Mouse (Mus musculus) midbrain, embryonic 15.5 days (tissue): ENCODE data around the gene Slamf9. TPM values are rescaled to one million over a fixed set of nuclear protein-coding genes. Genes with fewer than 3 reads are reported as not detected.

Experiments used
- ATAC-seq: fragments of 200-750 bp; cut with Nextera tagmentation; replicated peaks from 2 replicates; pipeline ENCODE4 v1.8.0; 2017; ENCODE audit warnings: moderate TSS enrichment
- H3K27ac ChIP-seq: fragments of 300-500 bp; sonication (generic); 2 replicates; pipeline ENCODE4 v1.5.1; 2015; ENCODE audit warnings: mild to moderate bottlenecking, inconsistent platforms
- H3K27me3 ChIP-seq: fragments of 300-500 bp; sonication (generic); replicated peaks from 2 replicates; pipeline ENCODE4 v1.6.1; 2015; ENCODE audit warnings: inconsistent platforms
- H3K36me3 ChIP-seq: fragments of 300-500 bp; sonication (generic); replicated peaks from 2 replicates; pipeline ENCODE4 v1.6.1; 2015; ENCODE audit warnings: inconsistent platforms
- H3K4me1 ChIP-seq: fragments of 300-500 bp; sonication (generic); 2 replicates; pipeline ENCODE4 v1.6.1; 2015; ENCODE audit warnings: inconsistent platforms
- H3K4me2 ChIP-seq: fragments of 300-500 bp; sonication (generic); 2 replicates; pipeline ENCODE4 v1.6.1; 2015; ENCODE audit warnings: inconsistent platforms, mild to moderate bottlenecking, moderate library complexity
- H3K4me3 ChIP-seq: fragments of 300-500 bp; sonication (generic); 2 replicates; pipeline ENCODE4 v1.5.1; 2015; ENCODE audit warnings: mild to moderate bottlenecking, inconsistent platforms
- H3K9ac ChIP-seq: fragments of 300-500 bp; sonication (generic); 2 replicates; pipeline ENCODE4 v1.6.1; 2015; ENCODE audit warnings: mild to moderate bottlenecking, inconsistent platforms
- H3K9me3 ChIP-seq: fragments of 300-500 bp; sonication (generic); 2 replicates; pipeline ENCODE4 v1.6.1; 2016; ENCODE audit warnings: inconsistent platforms
- WGBS: fragments of 180-500 bp; shearing (Covaris S2); methylation state at CpG from one replicate; pipeline ENCODE4 v1.1.7; 2015; ENCODE audit warnings: mixed read lengths; 5-methylcytosine and 5-hydroxymethylcytosine counted together
- polyA plus RNA-seq: library from polyadenylated mRNA; unstranded; fragments of >200 nt; fragmentation: Nextera tagmentation; extraction: Ambion mirVana; gene quantifications from 2 replicates; pipeline ENCODE4 v1.2.1, GENCODE M21; 2015

The Slamf9 gene
- polyA plus RNA-seq, result 0.13 and 0.47 TPM in 2 replicates

DNA sequence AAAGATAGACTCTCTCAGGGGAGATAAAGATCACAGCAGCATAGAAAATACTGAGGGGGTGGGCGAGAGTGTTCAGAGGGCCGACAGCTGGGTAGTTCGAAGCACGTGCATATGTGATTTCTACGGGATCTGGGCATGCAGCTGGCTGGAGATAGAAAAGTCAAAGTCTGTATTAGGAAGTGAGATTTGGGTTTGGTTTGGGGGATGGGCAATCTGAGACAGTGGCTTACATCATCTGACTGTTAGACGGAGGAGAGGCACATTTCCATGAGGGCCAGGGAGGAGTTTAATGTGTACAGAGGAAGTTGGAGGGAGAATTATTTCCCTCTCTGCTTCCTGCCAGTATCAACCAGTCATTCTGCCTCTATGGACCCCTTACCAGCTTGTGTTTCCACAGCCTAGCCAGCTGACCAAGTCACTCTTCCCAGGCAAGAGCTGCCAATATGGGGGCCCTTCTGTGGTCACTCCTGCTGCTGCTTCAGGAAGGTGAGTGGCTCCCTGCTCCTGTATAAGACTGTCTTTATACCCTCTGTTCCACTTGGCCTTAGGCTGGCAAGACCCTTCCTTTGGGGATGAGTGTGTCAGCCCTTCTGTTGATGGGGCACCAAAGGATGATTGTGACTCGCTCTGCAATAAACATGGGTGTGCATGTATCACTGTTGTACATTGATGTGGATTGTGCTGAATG lies at the start of gene Slamf9:
Slamf9 (plus strand) TSS at position 305 of the 688 bp plus-strand sequence.
- ATAC-seq, result no peak
- WGBS, result 70% methylated on average over 7 of the region's 7 CpGs
- no peak within 1 kb of the TSS for H3K27ac ChIP-seq
- H3K27me3 ChIP-seq, result no peaks in the 10 kb centered on the region; the same call in 1 of the 2 replicates
- H3K4me1 ChIP-seq, result no peaks in the 10 kb centered on the region
- no peaks in the 10 kb centered on the region for H3K36me3 ChIP-seq
- no peak within 1 kb of the TSS for H3K4me3 ChIP-seq
- no peak within 1 kb of the TSS for H3K4me2 ChIP-seq
- no peak within 1 kb of the TSS for H3K9ac ChIP-seq
- H3K9me3 ChIP-seq, result no peaks in the 10 kb centered on the region

DNA sequence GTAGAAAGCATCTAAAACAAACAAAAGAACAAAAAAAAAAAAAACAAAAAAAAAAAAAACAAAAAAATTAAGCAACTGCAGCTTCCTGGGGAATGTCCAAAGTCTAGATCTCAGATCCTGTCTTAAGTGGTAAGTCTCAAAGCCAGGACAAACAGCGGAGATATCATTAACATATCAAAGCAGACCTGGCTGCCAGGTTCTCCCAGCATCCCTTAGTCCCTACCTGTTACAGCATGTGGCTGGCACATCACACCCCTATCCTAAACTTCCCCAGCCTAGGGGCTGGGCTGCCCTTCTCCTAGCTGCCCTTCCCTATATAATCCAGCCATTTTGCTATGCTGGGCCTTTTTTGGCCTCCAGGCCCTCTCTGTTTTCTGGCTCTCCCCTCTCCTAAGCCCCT lies 48.7 kb upstream of the Slamf9 start:
- Histone ChIP-seq H3K27ac (no peak overlapping the region), H3K4me2 (no peak overlapping the region), H3K36me3 (no peaks in the 10 kb centered on the region), H3K9ac (no peak overlapping the region), H3K4me3 (no peak overlapping the region), H3K9me3 (no peaks in the 10 kb centered on the region), H3K4me1 (no peaks in the 10 kb centered on the region), H3K27me3 (no peaks in the 10 kb centered on the region)
- no peak for ATAC-seq
- WGBS, result 65% methylated on average over 1 of the region's 1 CpGs

DNA sequence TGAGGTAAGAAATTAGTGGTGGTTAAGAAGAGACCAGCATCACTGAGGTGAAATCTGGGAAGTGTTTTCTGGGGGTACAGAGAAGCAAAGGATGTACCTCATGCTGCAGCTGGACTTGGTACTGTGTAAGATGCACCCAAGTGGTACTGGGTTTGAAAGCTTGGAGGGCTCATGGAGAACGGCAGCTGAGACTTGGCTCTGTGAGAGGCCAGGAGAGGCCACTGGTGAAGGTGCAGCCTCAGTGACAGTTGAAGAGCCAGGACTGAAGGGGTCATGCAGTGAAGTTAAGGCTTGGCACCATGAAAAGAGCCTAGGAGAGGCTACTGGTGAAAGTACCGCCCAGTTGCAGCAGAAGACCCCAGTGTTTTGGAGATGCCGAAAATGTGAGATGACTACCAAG lies 47.3 kb upstream of the Slamf9 start:
- Histone ChIP-seq H3K4me3 (no peak overlapping the region), H3K9me3 (no peaks in the 10 kb centered on the region), H3K4me1 (no peaks in the 10 kb centered on the region), H3K9ac (no peak overlapping the region), H3K4me2 (no peak overlapping the region), H3K36me3 (no peaks in the 10 kb centered on the region), H3K27me3 (no peaks in the 10 kb centered on the region), H3K27ac (no peak overlapping the region)
- WGBS, result 90% methylated on average over 3 of the region's 3 CpGs
- no peak for ATAC-seq

DNA sequence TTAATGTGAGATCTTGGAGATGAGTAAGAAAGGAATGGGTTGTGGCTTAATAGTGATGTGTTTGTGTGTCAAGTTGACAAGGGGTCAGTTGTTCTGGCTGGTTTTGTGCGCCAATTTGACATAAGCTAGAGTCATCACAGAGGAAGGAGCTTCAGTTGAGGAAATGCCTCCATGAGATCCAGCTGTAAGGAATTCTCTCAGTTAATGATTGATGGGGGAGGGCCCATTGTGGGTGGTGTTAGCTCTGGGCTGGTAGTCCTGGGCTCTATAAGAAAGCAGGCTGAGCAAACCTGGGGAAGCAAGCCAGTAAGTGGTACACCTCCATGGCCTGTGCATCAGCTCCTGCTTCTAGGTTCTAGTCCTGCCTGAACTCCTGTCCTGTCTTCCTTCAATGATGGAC lies 46.5 kb upstream of the Slamf9 start:
- 97% methylated on average over 1 of the region's 1 CpGs for WGBS
- Histone ChIP-seq H3K27me3 (no peaks in the 10 kb centered on the region), H3K9me3 (no peaks in the 10 kb centered on the region), H3K4me2 (no peak overlapping the region), H3K27ac (no peak overlapping the region), H3K4me1 (no peaks in the 10 kb centered on the region), H3K36me3 (no peaks in the 10 kb centered on the region), H3K4me3 (no peak overlapping the region), H3K9ac (no peak overlapping the region)
- no peak for ATAC-seq

DNA sequence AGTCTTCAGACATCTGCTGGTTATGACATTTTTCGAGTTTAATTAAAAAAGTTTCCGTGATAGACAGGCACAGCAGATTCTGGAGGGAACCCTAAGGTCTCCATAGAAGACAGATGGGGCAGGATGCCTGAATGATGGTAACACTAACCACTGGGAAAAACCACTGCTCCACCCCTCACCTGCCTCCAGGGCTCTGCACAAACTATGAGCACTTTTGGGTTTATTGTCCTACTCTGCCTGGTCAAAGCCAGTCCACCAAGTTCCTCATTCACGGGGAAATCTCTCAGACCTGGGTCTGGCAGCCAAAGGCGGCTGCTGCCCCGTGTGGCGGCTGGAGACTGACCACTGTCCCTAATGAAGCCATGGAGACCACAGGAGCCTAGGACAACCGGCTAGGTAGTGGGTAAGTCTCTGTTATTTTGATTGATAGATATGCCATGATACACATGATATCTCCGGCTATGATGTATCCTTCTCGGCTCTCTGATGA lies 44.4 kb upstream of the Slamf9 start:
- H3K27ac ChIP-seq, result no peak overlapping the region
- no peak overlapping the region for H3K4me3 ChIP-seq
- no peaks in the 10 kb centered on the region for H3K4me1 ChIP-seq
- no peaks in the 10 kb centered on the region for H3K27me3 ChIP-seq
- WGBS, result 54% methylated on average over 9 of the region's 9 CpGs
- no peaks in the 10 kb centered on the region for H3K36me3 ChIP-seq
- H3K9me3 ChIP-seq, result no peaks in the 10 kb centered on the region
- H3K9ac ChIP-seq, result no peak overlapping the region
- H3K4me2 ChIP-seq, result no peak overlapping the region
- no peak for ATAC-seq

DNA sequence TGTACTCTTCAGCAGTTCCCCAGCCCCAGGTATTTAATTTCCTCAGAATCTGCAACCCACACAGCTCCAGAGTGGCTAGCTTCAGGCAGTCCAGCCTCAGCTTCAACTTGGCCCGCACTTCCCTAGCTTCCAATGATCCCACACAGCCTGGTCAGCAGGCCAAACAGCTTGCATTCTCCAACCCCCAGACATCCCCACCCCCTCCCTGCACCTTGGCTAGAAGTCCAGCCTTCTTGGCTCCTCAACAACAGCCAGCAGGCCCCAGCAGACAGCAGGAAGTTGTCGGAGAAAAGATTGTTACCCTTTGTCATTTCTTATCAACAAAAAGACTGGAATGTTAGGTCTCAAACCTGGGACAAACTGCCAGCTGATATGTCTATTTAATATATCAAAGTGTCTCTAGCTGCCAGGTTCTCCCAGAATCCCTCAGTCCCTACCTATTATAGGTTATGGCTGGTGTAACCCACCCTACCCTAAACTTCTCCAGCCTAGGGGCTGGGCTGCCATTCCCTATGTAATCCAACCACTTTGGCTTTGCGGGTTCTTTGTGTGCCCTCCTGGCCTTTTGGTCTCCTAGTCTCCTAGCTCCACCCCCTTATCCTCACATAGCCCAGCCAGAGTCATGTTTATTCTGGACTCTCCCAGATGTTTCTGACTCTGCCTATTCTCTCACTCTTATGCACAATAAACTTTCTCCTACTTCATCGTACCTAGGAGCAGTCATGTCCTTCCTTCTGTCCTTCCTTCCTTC lies 43.1 kb upstream of the Slamf9 start:
- Histone ChIP-seq H3K4me1 (no peaks in the 10 kb centered on the region), H3K9ac (no peak overlapping the region), H3K36me3 (no peaks in the 10 kb centered on the region), H3K4me2 (no peak overlapping the region), H3K27me3 (no peaks in the 10 kb centered on the region), H3K27ac (no peak overlapping the region), H3K9me3 (no peaks in the 10 kb centered on the region), H3K4me3 (no peak overlapping the region)
- 57% methylated on average over 4 of the region's 4 CpGs for WGBS
- no peak for ATAC-seq

DNA sequence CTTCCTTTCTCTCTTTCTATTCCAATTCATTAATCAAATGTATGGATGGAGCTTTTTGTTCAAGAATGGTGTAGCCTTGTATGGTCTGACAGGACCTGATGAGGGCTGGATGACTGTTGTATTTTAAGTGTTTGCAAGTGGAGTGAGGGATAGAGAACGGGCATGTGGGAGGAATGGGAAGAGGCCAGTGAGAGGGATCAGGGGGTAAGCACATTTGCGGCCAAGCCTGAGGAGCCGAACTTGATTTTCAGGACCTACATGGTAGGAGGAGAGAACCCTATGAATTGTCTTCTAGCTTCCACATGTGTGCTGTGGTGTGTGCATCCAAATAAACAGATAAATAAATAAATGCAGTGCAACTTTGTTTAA lies 42.6 kb upstream of the Slamf9 start:
- ATAC-seq, result no peak
- Histone ChIP-seq H3K27me3 (no peaks in the 10 kb centered on the region), H3K9me3 (no peaks in the 10 kb centered on the region), H3K9ac (no peak overlapping the region), H3K4me2 (no peak overlapping the region), H3K4me3 (no peak overlapping the region), H3K4me1 (no peaks in the 10 kb centered on the region), H3K36me3 (no peaks in the 10 kb centered on the region), H3K27ac (no peak overlapping the region)
- WGBS, result 85% methylated on average over 3 of the region's 3 CpGs

DNA sequence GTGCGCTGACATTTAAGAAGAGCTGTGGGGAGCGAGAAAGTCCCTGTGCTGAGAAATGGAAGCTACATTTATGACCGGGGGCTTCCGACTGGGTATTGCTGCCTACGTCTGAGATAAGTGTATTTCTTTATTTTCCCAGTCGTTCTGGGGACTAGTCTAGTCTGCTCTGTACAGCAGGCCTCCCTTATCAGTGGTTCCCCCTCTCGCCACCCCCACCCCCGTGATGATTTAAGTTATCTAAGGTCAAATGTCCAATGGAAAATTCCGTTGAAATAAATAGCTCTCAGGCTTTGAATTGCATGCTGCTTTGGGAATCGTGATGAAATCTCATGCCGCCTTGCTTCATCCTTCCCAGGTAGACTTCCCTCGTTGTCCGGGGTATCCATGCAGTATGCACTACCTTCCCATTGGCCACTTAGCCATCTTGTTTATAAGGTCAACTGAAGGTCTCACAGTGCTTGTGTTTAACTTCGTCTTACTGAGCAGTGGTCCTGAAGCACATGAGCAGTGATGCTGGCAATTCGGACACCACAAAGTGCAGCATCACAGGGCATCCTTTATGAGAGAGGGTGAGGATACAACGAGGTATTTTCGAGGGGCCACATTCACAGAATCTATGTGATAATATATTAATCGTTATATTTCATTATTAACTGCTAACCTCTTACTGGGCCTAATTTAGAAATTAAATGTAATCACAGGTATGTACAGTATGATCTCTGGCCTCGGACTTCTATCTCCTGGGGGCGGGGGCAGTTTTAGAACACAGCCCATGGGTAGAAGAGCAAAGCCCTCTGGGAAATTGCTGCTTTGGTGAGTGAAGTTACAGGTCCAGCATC lies 41.9 kb upstream of the Slamf9 start:
- H3K9me3 ChIP-seq, result no peaks in the 10 kb centered on the region
- no peak overlapping the region for H3K27ac ChIP-seq
- H3K4me1 ChIP-seq, result no peaks in the 10 kb centered on the region
- H3K4me3 ChIP-seq, result no peak overlapping the region
- no peak for ATAC-seq
- H3K4me2 ChIP-seq, result no peak overlapping the region
- no peaks in the 10 kb centered on the region for H3K36me3 ChIP-seq
- 87% methylated on average over 20 of the region's 20 CpGs for WGBS
- H3K9ac ChIP-seq, result no peak overlapping the region
- H3K27me3 ChIP-seq, result no peaks in the 10 kb centered on the region

DNA sequence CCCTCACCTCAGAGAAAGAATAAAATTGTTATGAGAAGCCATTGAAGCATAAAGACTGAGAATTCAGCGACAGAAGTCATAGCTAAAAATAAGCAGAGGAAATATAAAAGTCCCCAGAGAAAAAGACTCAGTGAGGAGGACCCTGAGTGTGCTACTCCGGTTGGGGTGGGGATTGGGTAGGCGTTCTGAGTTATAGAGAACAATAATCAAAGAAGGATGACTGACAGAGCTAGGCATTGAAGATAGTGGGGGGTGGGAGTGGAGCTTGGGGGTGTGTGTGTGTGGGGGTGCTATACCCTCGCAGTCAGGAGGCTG lies 41.4 kb upstream of the Slamf9 start:
- no peak overlapping the region for H3K4me2 ChIP-seq
- H3K9me3 ChIP-seq, result no peaks in the 10 kb centered on the region
- no peak overlapping the region for H3K4me3 ChIP-seq
- H3K4me1 ChIP-seq, result no peaks in the 10 kb centered on the region
- 88% methylated on average over 4 of the region's 4 CpGs for whole genome bisulfite sequencing
- H3K27ac ChIP-seq, result no peak overlapping the region
- H3K36me3 ChIP-seq, result no peaks in the 10 kb centered on the region
- no peak for ATAC-seq
- H3K9ac ChIP-seq, result no peak overlapping the region
- H3K27me3 ChIP-seq, result no peaks in the 10 kb centered on the region

DNA sequence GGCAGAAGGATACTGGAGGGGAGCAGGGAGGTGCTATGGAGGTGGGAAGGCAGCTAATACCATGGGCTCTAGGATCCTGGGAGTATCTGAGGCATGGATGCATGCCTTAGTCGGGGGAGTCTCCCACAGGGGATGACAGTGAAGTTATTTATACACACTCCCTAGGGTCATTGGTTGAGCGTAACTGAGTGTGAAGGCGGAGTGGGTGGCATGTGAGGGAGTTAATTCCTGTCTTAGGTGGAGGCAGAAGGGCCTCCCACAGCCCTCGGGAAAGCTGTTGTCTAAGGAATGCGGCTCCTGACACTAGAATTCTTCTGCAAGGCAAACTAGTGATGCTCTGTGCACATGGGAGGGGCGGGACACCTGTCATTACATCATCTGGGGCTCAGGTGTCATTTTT lies 38.4 kb upstream of the Slamf9 start:
- H3K9me3 ChIP-seq, result no peaks in the 10 kb centered on the region
- H3K4me3 ChIP-seq, result no peak overlapping the region
- no peak overlapping the region for H3K4me2 ChIP-seq
- H3K36me3 ChIP-seq, result no peaks in the 10 kb centered on the region
- whole genome bisulfite sequencing, result 50% methylated on average over 6 of the region's 6 CpGs
- H3K27me3 ChIP-seq, result no peaks in the 10 kb centered on the region
- no peak for ATAC-seq
- no peak overlapping the region for H3K9ac ChIP-seq
- H3K4me1 ChIP-seq, result no peaks in the 10 kb centered on the region
- H3K27ac ChIP-seq, result no peak overlapping the region

DNA sequence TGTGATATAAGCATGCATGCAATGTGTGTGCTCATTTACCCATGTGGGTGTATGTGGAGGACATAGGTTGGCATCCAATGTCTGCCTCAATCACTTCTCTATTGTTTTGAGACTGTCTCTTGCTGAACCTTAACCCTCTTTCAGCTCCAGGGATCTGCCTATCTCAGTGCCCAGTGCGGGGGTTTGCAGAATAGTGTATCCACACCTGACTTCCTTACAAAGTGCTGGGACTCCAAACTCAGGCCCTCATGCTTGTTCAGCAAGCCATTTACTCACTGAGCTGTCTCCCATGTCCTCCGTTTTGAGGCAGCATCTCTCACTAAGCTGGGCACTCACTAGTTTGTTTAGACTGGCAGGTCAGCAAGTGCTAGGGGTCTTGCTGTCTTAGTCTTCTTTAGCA lies 36.5 kb upstream of the Slamf9 start:
- H3K36me3 ChIP-seq, result no peaks in the 10 kb centered on the region
- no peak overlapping the region for H3K4me2 ChIP-seq
- ATAC-seq, result no peak
- H3K4me3 ChIP-seq, result no peak overlapping the region
- no peaks in the 10 kb centered on the region for H3K4me1 ChIP-seq
- H3K9me3 ChIP-seq, result no peaks in the 10 kb centered on the region
- no peak overlapping the region for H3K27ac ChIP-seq
- no peak overlapping the region for H3K9ac ChIP-seq
- H3K27me3 ChIP-seq, result no peaks in the 10 kb centered on the region
- WGBS, result 75% methylated on average over 2 of the region's 2 CpGs

DNA sequence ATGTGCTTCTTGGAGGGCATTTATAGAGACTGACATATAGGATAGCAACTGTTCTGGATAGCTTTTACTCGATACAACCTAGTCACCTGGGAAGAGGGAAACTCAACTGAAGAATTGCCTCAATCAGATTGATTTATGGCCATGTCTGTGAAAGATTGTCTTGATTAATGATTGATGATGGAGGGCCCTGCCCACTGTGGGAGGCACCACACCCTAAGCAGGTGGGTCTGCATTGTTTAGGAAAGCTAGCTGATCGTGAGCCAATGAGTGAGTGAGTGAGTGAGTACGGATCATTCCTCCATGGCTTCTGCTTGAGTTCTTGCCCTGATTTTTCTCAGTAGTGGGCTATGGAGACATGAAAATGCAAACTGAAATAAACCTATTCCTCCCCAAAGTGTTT lies 34.6 kb upstream of the Slamf9 start:
- ATAC-seq, result no peak
- WGBS, result 93% methylated on average over 3 of the region's 3 CpGs
- no peak overlapping the region for H3K9ac ChIP-seq

More for the DNA sequence above, 34.6 kb upstream of the Slamf9 start:
- no peaks in the 10 kb centered on the region for H3K9me3 ChIP-seq
- H3K27me3 ChIP-seq, result no peaks in the 10 kb centered on the region
- no peak overlapping the region for H3K27ac ChIP-seq
- H3K36me3 ChIP-seq, result no peaks in the 10 kb centered on the region
- H3K4me2 ChIP-seq, result no peak overlapping the region
- no peak overlapping the region for H3K4me3 ChIP-seq
- H3K4me1 ChIP-seq, result no peaks in the 10 kb centered on the region
